Mouse (Mus musculus) telencephalon, adult 2 months (tissue): ENCODE results near the gene Phf6.
"Not testable (repeated sequence)": the region's sequence is repeated elsewhere in the genome, so short reads cannot be mapped to it uniquely, and the experiment has no call there.

ENCODE experiments used
- DNase-seq: peaks from one replicate; pipeline ENCODE4 v3.0.0-alpha.2; 2011; ENCODE audit warnings: low read depth, low spot score

Gene Phf6

DNA sequence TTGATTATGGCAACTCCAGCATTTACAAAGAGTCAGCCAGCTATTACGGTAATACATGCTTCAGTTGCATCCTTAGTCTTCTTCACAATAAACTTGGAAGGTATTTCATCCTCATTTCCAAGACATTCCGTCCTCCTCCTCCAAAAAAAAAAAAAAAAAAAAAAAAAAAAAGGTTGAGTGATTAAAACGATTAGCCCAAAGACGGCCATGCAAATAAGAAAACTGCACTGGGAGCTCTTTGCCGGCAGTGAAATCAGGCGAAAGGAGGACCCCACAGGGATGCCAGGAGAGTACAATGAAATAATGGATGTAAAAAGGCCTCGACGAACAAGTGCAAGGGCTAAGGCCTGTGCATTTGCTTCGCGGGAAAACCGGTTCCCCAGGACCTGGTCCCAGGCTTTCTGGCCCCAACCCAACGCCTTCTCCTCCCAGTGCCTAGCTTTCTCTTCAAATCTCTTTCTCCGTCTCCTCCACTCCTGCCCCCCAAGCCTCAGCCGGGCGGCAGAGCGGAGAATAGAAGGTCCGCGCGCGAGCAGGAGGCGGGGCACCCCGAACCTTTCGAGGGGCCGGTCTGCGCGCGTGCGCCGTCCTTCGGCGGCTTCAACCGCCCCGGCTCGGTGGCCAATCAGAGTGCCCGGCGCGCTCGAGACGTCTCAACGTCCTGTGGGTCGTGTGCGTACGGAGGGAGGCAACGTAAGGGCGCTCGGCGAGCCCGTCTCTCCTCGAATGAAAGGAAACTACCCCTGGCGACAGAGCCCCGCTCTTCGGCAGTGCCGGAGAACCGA, at the start of gene Phf6:
TSS of gene Phf6 (plus strand) at position 680 of the 785 bp plus-strand sequence.
- DNase-seq: peak; percentile 79

DNA sequence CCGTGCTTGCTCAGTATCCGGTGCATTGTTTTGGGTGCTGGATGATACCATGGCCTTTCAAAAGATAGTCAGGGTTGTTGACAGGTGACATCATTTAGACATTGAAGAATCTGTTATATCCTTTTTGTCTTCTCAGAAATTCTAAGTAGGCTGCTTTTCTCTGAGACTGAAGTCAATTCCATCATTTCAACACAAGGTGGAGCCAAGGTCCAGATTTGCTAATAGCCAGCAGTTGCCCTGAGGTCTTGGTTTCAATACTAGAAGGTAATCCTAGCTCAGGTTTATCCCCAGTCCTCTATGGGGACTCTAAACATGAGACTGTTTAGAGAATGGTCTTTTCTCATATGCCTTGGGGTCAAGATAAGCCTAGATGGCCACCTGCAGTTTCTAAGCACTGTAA, 47.9 kb upstream of the Phf6 start:
- no peak for DNase-seq

DNA sequence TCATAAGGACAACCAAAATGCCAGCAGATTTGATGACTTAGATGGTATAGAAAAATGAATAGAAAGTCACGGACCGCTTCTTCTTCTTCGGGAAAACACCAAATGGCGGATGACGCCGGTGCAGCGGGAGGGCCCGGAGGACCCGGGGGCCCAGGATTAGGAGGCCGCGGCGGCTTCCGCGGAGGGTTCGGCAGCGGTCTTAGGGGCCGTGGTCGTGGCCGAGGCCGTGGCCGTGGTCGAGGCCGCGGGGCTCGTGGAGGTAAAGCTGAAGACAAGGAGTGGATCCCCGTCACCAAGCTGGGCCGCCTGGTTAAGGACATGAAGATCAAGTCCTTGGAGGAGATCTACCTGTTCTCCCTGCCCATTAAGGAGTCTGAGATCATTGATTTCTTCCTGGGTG, 13.6 kb upstream of the Phf6 start:
- DNase-seq: not testable (repeated sequence)

GRCm38 (mm10) chrX:52912372-52912728, 284 bp downstream of the Phf6 start:
- DNase-seq: no peak

DNA sequence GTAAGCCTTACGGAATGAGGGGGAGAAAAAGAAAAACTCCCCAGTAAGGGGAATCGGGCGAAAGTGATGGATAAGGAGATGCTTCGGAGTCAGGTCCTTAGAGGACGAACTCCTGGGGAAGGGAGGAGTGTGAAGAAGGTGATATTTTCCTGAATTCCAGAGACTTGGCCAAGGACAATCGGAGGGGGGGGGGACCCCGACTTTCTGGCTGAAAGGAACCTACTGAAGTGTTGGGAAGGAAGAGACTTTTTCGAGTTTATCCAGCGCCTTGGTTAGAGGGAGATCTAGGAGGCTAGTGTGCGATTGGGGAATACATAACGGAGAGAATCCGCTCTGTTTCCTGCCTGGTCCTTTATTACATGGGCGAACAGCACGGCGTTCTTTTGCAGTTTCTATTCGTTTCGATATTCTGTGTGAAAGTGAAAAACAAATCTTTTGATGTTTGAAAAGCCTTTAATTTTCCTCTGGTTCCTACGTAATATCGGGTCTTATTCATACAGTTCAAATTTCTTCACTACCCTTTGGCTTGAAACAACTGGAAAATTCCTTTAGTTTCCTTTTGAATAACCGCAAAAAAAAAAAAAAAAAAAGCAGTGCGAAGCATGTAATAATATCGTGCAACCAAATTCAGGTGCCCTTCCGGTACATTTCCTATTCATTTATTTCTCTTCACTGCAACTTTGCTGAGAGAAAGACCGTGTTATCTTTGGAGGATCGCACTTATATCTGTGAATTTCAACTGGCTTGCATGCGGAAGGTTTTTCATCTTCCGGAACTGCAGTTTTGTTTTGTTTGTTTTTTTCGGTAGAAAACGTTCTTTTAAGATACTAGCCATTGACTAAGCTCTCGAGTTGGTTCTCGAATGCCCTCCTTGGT, 998 bp downstream of the Phf6 start:
- DNase-seq: no peak

DNA sequence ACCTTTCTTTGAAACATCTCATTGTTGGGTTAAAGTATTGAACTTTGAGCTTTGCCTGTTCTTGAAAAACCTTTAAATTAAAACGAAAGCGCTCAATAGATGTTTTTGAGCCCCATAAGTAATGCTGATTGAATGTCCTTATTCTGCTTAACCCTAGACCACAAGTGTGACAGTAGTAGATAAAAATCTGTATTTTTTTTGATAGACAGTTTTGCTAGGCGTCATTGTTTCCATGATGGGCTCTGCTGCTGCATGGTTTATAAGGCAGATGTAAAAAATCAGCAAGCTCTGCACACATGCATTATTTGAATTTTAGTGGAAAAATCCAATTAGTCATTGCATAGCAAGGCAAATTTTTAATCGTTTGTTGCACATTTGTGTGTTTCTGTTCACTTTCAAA, 1.8 kb downstream of the Phf6 start:
- DNase-seq: no peak

GRCm38 (mm10) chrX:52914705-52915104, 2.6 kb downstream of the Phf6 start:
- no peak for DNase-seq

DNA sequence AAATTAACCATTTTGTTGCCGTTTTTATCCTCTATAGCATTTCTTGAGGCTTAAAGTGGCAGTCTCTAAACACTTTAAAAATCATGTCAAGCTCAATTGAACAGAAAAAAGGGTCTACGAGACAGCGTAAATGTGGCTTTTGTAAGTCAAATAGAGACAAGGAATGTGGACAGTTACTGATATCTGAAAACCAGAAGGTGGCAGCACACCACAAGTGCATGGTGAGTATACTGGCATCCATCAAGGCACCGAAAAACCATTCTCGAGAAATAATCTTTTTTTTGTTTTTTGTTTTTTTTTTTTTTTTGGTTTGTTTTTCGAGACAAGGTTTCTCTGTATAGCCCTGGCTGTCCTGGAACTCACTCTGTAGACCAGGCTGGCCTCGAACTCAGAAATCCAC, 4.5 kb downstream of the Phf6 start:
- DNase-seq: no peak

- DNase-seq: no peak
Observed at GRCm38 (mm10) chrX:52926726-52927125, 14.7 kb downstream of the Phf6 start.

DNA sequence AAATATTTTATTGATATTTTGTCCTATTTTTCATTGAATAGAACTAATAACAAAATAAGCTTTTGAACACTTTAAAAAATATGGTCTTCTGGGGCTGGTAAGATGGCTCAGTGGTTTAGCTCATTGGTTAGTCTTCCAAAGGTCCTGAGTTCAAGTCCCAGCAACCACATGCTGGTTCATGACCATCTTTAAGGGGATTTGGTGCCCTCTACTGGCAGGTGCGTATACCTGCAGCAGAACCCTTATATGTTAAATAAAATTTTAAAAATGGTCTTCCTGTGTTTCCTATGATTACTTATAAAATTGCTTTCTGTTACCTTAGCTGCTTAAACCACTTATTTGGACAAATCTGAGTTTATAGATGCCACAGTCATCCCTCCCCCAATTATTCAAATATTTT, 16.8 kb downstream of the Phf6 start:
- DNase-seq: no peak

DNA sequence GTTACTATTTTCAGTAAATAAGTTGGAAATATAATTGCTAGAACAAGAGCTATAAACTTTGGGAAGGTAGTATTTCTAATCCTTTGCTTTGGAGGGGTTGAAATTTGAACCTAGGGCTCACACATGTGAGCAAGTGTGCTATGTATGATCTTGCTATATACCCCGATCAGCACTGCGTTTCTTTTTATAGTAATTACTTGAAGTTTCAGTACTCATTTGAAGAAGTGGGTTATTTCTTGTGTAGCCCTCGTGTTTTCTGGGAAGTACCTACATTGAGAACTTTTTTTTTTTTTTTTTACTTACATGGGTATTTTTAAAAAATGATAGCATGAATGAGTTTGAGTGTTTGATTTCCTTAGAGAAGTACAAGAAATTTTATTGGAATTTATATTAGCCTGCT, 17.7 kb downstream of the Phf6 start:
- no peak for DNase-seq

DNA sequence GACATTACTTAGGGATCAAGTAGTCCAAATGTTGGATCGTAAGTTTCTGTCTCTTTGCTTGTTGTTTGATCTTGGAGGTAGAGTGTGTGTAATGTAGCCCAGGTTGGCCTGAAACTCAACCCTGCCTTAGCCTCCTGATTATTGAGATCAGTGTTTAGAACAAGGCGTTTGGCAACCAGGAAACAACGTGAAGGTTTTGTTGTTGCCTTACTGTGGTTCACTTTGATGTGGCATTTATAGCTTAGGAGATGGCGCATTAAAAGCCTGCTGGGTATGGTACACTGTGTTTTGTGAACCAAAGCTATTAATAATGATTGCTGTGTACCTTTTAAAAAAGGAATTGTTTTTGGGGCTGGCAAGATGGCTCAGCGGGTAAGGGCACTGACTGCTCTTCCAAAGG, 18.1 kb downstream of the Phf6 start:
- DNase-seq: no peak

GRCm38 (mm10) chrX:52932161-52932560, 20.1 kb downstream of the Phf6 start:
- DNase-seq: no peak

DNA sequence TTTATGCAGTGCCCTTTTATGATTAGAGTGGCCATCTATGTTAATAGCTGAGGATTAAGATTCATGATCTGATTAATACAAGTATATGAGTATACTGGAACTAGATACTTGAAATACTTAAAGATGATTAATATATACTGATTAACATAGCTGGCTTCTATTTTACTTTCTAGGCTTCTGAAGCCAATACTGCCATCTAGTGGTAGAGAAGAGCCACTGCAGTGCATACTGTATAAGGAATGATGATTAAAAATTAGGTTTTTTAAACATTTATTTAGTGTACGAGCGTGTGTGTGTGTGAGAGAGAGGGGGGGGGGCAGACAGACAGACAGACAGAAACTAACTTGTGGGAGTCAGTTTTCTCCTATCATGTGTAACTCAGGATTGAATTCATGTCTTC, 22.4 kb downstream of the Phf6 start:
- no peak for DNase-seq

- no peak for DNase-seq
Observed at GRCm38 (mm10) chrX:52945509-52945908, 33.4 kb downstream of the Phf6 start.

- DNase-seq: no peak
Observed at GRCm38 (mm10) chrX:52949713-52950112, 37.6 kb downstream of the Phf6 start.

GRCm38 (mm10) chrX:52956942-52957341, 44.9 kb downstream of the Phf6 start:
- no peak for DNase-seq

DNA sequence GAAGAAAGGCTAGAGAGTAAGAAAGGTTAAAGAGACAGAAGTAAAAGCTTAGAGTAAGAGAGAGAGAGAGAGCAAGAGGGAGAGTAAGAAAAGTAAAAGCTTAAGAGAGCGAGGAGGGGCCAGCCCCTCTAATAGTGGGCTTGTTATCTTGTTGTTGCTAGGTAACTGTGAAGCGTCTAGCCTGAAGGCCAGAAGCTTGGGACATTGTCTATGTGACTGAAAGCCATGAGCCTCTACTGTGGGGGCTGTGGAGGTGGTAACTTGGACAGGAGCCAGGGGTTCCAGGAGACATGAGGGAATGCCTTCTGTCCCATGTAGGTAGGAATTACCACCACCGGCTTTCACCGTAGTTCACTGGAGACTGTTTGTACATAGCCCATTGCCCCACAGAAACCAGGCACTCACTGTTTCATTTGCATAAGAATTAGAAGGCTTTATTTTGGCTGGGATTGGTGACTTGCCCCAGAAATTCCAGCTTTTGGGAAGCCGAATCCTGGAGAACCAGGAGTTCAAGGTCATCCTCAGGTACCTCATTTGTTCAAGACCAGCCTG, 49.6 kb downstream of the Phf6 start:
- no peak for DNase-seq

GRCm38 (mm10) chrX:52965149-52965548, 53.1 kb downstream of the Phf6 start:
- DNase-seq: no peak

- no peak for DNase-seq
Observed at GRCm38 (mm10) chrX:52971211-52972006, 59.3 kb downstream of the Phf6 start.

GRCm38 (mm10) chrX:52972129-52972528, 60.1 kb downstream of the Phf6 start:
- no peak for DNase-seq

DNA sequence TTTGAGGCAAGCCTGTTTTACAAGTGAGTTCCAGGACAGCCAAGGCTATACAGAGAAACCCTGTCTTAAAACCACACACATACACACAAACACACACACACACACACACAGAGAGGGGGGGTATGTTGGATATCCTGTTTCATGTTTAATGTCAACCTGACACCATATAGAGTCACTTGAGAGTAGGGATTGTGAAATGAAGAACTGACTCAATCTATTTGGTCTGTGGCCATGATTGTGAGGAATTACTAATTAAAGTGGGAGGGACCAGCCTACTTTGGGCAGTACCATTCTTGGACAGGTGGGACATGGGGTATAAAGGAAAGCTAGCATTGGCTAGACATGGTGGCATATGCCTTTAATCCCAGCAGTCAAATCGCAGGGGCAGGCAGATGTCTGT, 60.6 kb downstream of the Phf6 start:
- DNase-seq: no peak
